Mouse (Mus musculus) gastrocnemius, adult 2 months (tissue): ENCODE data around the gene Syt1. TPM values are rescaled to one million over a fixed set of nuclear protein-coding genes. Genes with fewer than 3 reads are reported as not detected.

Experiments
- DNase-seq: peaks from one replicate; pipeline ENCODE4 v3.0.0; 2022
- H3K27ac ChIP-seq: fragments of 200-600 bp; 2 replicates; pipeline ENCODE4 v1.8.1; 2022; ENCODE audit warnings: mild to moderate bottlenecking
- H3K4me3 ChIP-seq: fragments of 200-600 bp; 2 replicates; pipeline ENCODE4 v1.8.1; 2022; ENCODE audit warnings: mild to moderate bottlenecking, moderate library complexity
- CTCF ChIP-seq: fragments of 200-600 bp; IDR thresholded peaks from 2 replicates; pipeline ENCODE4 v1.8.1; 2022; ENCODE audit warnings: antibody characterized with exemption, mild to moderate bottlenecking, moderate library complexity
- intact Hi-C: fragments of 180-260 bp; cut with DNase I; formaldehyde crosslinking; loops from one replicate; pipeline ENCODE4 v1.15.1; 2025
- total RNA-seq, 2 experiments: library from RNA; stranded (reverse); gene quantifications; 2 replicates each; pipeline ENCODE4 v1.2.3; 2021

Syt1 gene
- total RNA-seq, 2 experiments from 2014 or later, result not detected

DNA sequence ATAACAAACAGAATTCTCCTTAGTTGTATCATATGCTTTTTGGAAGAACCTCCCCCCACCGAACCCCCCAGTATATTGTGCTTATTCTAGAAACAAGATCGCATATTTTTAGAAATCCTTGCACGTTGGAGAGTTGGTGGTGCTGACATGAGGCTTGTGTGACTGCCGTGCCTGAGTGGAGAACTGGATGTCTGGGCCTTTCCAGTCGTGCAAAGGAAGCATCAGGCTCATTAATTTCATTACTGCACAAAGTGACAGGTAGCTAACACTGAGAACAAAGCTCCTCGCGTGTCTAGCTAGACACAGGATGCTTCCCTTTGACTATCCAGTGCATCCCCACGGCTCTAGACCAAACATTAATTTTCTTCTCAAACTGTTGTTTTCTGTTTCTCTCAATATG is 358.0 kb downstream of the Syt1 start:
- intact Hi-C loops, result no loop called here
- no peak for DNase-seq
- Histone ChIP-seq H3K4me3 (no peak overlapping the region), H3K27ac (no peak overlapping the region)
- no peak for TF ChIP-seq CTCF

DNA sequence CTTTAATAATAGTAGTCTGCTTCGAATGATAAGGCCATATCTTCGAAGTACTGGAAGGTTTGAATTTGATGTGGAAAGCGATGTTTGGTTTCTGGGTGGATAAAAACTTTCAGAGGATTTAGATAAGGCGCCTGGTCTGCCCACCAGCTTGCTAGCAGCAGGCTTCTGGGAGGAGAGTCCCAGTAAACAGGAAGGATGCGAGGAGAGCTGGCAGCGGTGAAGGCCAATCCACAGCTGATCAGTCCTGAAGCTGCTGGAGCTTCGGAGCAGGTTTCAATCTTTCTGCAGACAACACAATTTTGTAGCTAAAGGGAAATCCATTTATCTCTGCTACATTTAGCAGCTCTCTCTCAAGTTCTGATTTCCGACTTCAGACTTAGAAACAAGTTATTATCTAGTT is 358.7 kb downstream of the Syt1 start:
- no peak for TF ChIP-seq CTCF
- intact Hi-C loops, result no loop called here
- no peak for DNase-seq
- H3K4me3 ChIP-seq, result no peak overlapping the region
- no peak overlapping the region for H3K27ac ChIP-seq

DNA sequence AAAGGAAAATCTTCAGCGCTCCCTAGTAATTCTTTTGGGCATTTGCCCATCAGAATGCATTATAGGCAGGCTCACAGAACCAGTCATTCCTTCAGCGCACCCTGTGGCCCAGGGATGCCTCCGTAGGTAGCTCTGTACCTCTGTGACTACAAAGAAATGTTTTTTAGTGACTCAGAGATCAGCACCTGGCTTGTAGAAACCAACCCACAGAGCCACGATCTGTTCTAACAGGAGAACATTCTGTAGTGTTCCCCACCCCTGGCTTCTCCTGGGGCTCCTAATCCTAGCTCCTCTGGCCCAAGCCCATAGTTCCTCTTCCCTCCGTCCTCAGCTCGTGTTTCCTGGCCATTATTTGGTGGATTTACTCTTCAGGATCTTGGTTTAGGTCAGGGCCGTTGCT is 361.6 kb downstream of the Syt1 start:
- H3K27ac ChIP-seq, result no peak overlapping the region
- H3K4me3 ChIP-seq, result no peak overlapping the region
- TF ChIP-seq CTCF, result no peak
- no peak for DNase-seq
- intact Hi-C loops, result no loop called here

DNA sequence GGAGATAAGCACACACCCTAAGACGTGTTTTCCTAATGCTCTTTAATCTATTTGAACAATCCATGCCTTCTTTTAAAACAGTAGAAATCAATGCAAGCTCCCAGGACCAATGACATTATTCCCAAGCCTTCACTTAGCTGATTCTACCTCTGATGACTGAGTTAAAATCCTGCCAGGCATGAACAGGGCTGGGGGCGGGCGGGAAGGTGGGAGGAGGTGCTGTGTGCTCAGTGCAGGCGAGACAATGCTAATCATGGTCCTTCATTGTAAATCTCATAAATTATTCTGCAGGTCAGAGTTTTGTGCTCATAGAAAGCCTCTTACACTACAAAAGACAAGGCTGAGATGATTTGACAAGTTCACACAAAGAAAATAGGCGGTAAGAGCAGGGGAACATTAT is 366.9 kb downstream of the Syt1 start:
- no peak for DNase-seq
- no peak overlapping the region for H3K27ac ChIP-seq
- no peak overlapping the region for H3K4me3 ChIP-seq
- intact Hi-C loops, result no loop called here
- TF ChIP-seq CTCF, result no peak

DNA sequence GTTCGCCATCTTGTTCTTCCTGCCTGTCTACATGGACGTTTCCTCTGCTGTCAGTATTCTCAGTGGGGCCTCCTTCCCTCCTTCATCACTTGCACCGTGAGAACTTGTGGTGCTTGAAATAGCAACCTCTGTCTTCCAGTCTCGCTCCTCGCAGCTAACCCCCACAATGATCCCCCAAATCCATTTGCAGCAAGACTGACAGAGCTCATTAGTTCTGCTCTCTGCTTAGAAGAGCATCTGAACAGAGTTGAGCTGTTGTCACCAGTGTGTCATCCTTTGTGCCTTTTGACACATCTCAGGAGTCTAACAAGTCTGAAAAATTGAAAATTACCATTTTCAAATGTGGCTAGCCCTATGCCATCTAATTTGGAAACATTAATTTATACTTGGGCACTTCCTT is 372.7 kb downstream of the Syt1 start:
- no peak for TF ChIP-seq CTCF
- no peak overlapping the region for H3K4me3 ChIP-seq
- H3K27ac ChIP-seq, result no peak overlapping the region
- intact Hi-C loops, result no loop called here
- DNase-seq, result no peak

DNA sequence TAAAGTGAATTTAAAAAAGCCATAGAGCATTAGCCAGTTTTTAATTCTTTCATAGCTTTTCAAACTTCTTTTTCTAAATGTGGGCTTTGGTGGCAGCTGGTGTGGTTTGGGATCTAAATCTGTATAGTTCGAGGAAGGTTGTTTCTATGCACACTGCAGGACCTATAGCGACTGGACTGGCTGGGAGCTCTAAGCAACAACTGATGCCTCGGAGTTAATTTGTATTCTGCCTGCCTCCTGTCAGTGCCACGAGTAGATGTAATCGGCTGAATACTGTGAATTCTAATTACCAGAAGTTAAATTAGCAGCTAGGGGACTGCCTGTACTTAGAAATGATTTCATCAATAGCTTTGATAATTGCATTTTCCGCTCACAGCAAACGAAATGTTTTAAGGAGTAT is 374.7 kb downstream of the Syt1 start:
- TF ChIP-seq CTCF, result no peak
- intact Hi-C loops, result no loop called here
- no peak for DNase-seq
- Histone ChIP-seq H3K27ac (no peak overlapping the region), H3K4me3 (no peak overlapping the region)

DNA sequence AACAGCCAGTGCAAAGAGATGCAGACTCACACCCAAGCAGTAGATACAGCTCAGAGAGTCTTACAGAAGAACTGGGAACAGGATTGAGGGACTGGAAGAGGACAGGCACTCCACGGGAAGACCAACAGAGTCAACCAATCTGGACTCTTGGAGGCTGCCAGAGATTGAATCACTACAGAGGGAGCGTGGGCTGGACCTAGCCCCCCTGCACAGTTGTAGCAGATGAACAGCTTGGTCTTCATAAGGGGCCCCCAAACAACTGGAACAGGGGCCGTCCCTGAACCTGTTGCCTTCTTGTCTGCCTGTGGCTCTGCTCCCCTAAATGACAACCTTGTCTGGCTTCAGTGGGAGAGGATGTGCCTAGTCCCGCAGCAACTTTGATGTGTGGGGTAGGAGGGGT is 375.2 kb downstream of the Syt1 start:
- no peak overlapping the region for H3K27ac ChIP-seq
- H3K4me3 ChIP-seq, result no peak overlapping the region
- no peak for DNase-seq
- TF ChIP-seq CTCF, result no peak
- intact Hi-C loops, result no loop called here

DNA sequence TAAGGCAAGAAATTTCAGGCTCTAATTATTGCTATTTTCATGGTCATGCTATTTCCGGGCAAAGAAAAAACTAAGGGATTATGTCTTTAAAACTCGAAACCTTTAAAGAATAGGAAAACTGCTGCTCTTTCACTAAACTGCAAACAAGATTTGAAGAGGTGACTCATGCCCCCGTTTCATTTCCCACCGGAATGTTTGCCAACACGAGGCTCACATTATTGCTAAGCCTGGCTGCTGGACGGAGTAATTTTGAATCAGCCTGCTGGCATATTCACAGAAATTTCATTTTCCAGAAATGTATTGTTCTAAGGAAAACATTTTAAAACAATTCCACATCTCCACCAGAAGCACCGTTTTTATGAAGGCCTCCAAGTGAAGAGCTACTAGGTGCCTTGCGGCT is 379.9 kb downstream of the Syt1 start:
- Histone ChIP-seq H3K27ac (no peak overlapping the region), H3K4me3 (no peak overlapping the region)
- no peak for DNase-seq
- intact Hi-C loops, result no loop called here
- TF ChIP-seq CTCF, result no peak

DNA sequence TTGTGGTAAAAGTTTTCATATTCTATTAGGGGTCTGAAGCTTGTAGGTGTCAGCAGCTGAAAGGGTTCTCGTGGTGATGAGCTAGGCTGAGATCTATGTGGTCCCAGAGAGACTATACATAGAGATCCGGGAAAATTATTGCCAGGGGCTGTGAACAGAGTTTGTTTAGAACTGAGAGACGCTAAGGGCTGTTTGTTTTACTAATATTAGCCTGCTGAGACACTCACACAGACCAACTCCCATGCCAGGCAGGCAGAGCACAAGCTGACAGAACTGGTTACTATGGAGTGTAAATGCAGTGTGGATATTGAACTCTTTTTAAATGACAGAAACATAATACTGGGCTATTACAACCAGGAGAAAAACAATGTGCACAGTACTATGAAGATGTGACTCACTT is 384.4 kb downstream of the Syt1 start:
- TF ChIP-seq CTCF, result no peak
- DNase-seq, result no peak
- intact Hi-C loops, result no loop called here
- Histone ChIP-seq H3K4me3 (no peak overlapping the region), H3K27ac (no peak overlapping the region)

DNA sequence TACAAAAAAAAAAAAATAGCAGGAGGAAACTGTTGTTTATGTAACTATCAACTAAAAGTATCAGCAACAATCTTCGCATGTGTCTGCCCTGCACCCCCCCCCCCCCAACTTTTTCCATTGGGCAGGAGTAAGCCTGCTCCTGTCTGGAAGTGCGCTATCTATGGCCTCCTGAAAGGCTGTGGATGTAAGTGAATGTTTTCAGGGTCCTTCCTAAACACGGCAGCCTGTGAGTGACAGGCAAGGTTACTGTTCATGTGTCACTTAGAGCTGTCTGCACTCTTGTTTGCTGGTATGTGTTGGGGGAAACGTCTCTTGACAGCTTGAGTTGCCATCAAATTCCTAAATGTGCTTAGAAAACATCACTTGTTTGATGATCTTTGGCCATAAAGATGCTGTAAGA is 387.8 kb downstream of the Syt1 start:
- TF ChIP-seq CTCF, result no peak
- intact Hi-C loops, result no loop called here
- H3K27ac ChIP-seq, result no peak overlapping the region
- no peak for DNase-seq
- H3K4me3 ChIP-seq, result no peak overlapping the region

DNA sequence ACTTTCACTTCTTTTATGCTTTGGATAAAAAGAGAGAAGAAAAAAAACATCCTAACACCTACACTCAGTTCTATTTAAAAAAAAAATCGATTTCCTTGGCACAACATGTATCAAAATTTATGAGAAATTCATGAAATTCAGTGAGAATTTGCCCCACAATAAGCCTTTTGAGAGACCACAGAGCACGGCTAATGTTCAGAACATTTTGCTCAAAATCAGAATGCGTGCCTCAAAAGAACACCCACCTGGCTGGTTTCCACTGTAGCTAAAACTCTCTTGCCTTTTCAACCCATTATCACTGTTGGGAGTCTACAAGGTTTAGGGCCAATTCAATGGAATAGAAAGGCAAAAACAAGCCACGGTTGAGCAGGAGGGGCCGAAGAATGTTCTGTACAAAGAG is 390.9 kb downstream of the Syt1 start:
- no peak overlapping the region for H3K4me3 ChIP-seq
- TF ChIP-seq CTCF, result no peak
- intact Hi-C loops, result no loop called here
- H3K27ac ChIP-seq, result no peak overlapping the region
- no peak for DNase-seq

DNA sequence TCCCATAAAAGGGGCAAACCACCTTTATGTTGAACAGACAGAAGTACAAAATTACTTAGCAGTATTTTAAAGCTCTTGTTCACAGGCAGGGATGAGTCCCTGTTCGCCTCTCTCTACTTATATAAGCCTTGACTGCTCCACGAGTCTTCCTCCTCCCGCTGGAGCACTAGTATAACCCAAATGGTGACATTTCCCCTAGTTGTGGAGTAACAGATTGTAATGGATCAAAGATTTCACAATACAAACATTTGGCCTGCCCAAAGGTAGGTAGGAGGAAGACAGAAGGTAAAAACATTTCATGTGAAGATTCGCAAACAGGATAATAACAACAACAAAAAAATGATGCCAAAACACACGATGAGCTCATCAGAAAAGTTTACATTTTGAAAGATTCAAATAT is 391.6 kb downstream of the Syt1 start:
- intact Hi-C loops, result no loop called here
- no peak for TF ChIP-seq CTCF
- no peak overlapping the region for H3K4me3 ChIP-seq
- no peak for DNase-seq
- no peak overlapping the region for H3K27ac ChIP-seq

DNA sequence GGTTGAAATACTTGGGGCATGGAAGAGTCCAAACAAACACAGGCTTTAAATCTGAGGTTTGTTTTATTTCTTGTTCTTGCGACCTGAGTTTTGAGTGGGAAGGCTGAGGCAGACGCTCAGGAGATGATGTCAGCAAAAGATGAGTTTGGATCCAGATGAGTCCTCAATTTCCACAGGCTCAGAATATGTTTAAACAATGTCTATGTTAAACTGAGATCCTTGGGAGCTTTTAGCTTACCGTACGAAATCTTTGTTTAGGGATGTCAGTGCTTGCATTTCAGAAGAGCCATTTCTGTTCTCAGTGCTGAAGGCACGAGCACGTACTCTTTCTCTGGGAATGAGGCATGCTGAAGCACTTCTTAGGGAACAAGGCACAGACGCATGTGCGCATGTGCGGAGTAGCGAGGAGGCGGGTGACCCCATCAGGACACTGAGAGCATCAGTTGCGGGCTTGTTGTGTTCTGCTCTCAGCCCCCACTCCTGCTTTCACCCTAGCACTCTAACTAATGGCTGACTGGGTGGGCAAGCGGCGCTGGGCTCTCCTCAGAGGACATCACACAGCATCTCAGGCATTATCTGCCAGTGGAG is 400.6 kb downstream of the Syt1 start:
- Histone ChIP-seq H3K27ac (no peak overlapping the region), H3K4me3 (no peak overlapping the region)
- DNase-seq, result no peak
- intact Hi-C loops, result no loop called here
- no peak for TF ChIP-seq CTCF

DNA sequence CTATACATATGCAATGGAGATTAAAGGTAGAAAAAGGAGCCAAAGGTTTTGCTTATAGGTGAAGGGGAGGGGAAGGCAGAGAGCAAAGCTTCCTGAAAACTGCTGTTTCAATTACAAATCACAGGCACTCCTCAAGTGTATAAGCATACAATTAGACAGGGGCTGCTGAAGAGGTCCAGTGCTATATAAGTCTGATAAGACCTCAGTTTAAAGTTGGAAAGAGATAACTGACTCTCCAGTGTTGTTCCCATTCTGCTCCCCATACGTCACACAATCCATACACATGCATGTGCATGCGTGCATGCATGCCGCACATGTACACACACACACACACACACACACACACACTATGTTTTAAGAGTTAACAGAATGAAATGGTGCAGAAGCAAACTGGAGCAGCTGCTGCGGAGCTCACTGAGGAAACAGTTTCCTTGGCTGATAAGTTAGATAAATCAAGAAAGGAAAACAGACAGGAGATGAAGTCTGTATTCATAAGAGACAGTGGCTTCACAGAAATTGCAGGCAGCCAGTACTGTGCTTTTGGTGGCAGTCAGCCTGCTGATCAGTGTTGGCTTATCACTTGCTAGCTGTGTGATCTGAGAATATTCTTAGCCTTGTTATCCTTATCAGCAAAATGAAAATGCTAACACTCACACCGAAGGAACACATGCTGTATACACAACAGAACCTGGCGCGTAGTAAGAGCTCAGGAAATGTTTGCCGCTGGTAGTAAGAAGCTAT is 408.9 kb downstream of the Syt1 start:
- no peak for DNase-seq
- TF ChIP-seq CTCF, result no peak
- Histone ChIP-seq H3K27ac (no peak overlapping the region), H3K4me3 (no peak overlapping the region)
- intact Hi-C loops, result no loop called here
